Mouse (Mus musculus) CH12.LX (cell line): Measurements from ENCODE around the gene Cox8a. TPM values are rescaled to one million over a fixed set of nuclear protein-coding genes. Genes with fewer than 3 reads are reported as not detected.

Experiments used
- DNase-seq: peaks from one replicate; pipeline ENCODE4 v3.0.0-alpha.2; 2013; ENCODE audit errors: extremely low read depth
- H3K27ac ChIP-seq: 2 replicates; pipeline ENCODE4 v1.5.1; 2012; ENCODE audit warnings: low read depth, mild to moderate bottlenecking, control low read depth, moderate library complexity; ENCODE audit not compliant: insufficient read depth
- H3K27me3 ChIP-seq: replicated peaks from 2 replicates; pipeline ENCODE3; 2012; ENCODE audit warnings: inconsistent platforms
- H3K36me3 ChIP-seq, 2 experiments: replicated peaks in 1 of 2; 2 replicates each; pipeline versions ENCODE3 to v1.6.1; 2012; ENCODE audit warnings: inconsistent platforms in 1 of 2, low read length in 1 of 2, mild to moderate bottlenecking in 1 of 2, mixed read lengths in 1 of 2, moderate library complexity in 1 of 2; ENCODE audit not compliant: control insufficient read depth in 1 of 2, insufficient read depth in 1 of 2
- H3K4me1 ChIP-seq, 2 experiments: 2 replicates each; pipeline ENCODE4 v1.6.1; 2012; ENCODE audit warnings: inconsistent platforms in 1 of 2, moderate library complexity in 1 of 2; ENCODE audit not compliant: insufficient read depth in 2 of 2, control insufficient read depth in 1 of 2
- H3K4me2 ChIP-seq: 2 replicates; pipeline ENCODE4 v1.6.1; 2012; ENCODE audit warnings: low read depth, mild to moderate bottlenecking, control low read depth; ENCODE audit not compliant: poor library complexity, insufficient read depth, severe bottlenecking
- H3K4me3 ChIP-seq, 3 experiments: fragments of 150-350 bp in 1 of 3; sonication (generic) in 1 of 3; replicated peaks in 1 of 3; 2 replicates each; pipeline versions ENCODE3 to v1.5.1; 2011 to 2012; ENCODE audit warnings: low read depth in 2 of 3, low read length in 2 of 3, mild to moderate bottlenecking in 2 of 3, moderate library complexity in 2 of 3, control low read depth in 1 of 3, improper control_type of control experiment in 1 of 3, inconsistent platforms in 1 of 3, mixed read lengths in 1 of 3; ENCODE audit not compliant: poor library complexity in 1 of 3
- H3K79me2 ChIP-seq: replicated peaks from 2 replicates; pipeline ENCODE4 v1.6.1; 2012; ENCODE audit warnings: mild to moderate bottlenecking, moderate library complexity; ENCODE audit not compliant: control insufficient read depth, poor library complexity, insufficient read depth, severe bottlenecking; ENCODE audit errors: extremely low read depth
- H3K9ac ChIP-seq: 2 replicates; pipeline ENCODE4 v1.6.1; 2012; ENCODE audit warnings: low read depth, mild to moderate bottlenecking, control low read depth, moderate library complexity; ENCODE audit not compliant: insufficient read depth
- H3K9me3 ChIP-seq: replicated peaks from 2 replicates; pipeline ENCODE3; 2012; ENCODE audit warnings: low read length, inconsistent platforms, mixed read lengths
- CHD1 ChIP-seq: IDR thresholded peaks from 2 replicates; pipeline ENCODE4 v1.6.1; 2012; ENCODE audit warnings: low read depth, low read length, improper control_type of control experiment, inconsistent platforms
- CTCF ChIP-seq, 2 experiments: IDR thresholded peaks in 1 of 2; conservative IDR thresholded peaks in 1 of 2; 2 replicates each; pipeline ENCODE4 v1.5.1; 2011 to 2012; ENCODE audit warnings: low read depth in 2 of 2, low read length in 2 of 2, improper control_type of control experiment in 1 of 2, inconsistent platforms in 1 of 2, mild to moderate bottlenecking in 1 of 2, moderate library complexity in 1 of 2
- ELF1 ChIP-seq: IDR thresholded peaks from 2 replicates; pipeline ENCODE4 v1.6.1; 2014; ENCODE audit warnings: low read depth, mild to moderate bottlenecking, inconsistent platforms, low read length, improper control_type of control experiment
- EP300 ChIP-seq: IDR thresholded peaks from 2 replicates; pipeline ENCODE4 v1.6.1; 2011; ENCODE audit warnings: low read length, improper control_type of control experiment
- ETS1 ChIP-seq: conservative IDR thresholded peaks from 2 replicates; pipeline ENCODE4 v1.6.1; 2012; ENCODE audit warnings: low read depth, mild to moderate bottlenecking, inconsistent platforms, low read length, improper control_type of control experiment, moderate library complexity
- JUND ChIP-seq: conservative IDR thresholded peaks from 2 replicates; pipeline ENCODE4 v1.6.1; 2011; ENCODE audit warnings: low read depth, low read length, improper control_type of control experiment
- MAFK ChIP-seq: IDR thresholded peaks from 2 replicates; pipeline ENCODE4 v1.6.1; 2011; ENCODE audit warnings: low read length, improper control_type of control experiment; ENCODE audit not compliant: insufficient replicate concordance
- MAZ ChIP-seq: IDR thresholded peaks from 2 replicates; pipeline ENCODE4 v1.6.1; 2012; ENCODE audit warnings: low read depth, mild to moderate bottlenecking, inconsistent platforms, low read length, improper control_type of control experiment, moderate library complexity
- MEF2A ChIP-seq: IDR thresholded peaks from 2 replicates; pipeline ENCODE4 v1.6.1; 2014; ENCODE audit warnings: low read depth, mild to moderate bottlenecking, inconsistent platforms, low read length, improper control_type of control experiment, borderline replicate concordance
- MXI1 ChIP-seq: IDR thresholded peaks from 2 replicates; pipeline ENCODE4 v1.6.1; 2011; ENCODE audit warnings: mild to moderate bottlenecking, low read depth, low read length, improper control_type of control experiment
- MYC ChIP-seq: IDR thresholded peaks from 2 replicates; pipeline ENCODE4 v1.6.1; 2011; ENCODE audit warnings: low read depth, mild to moderate bottlenecking, improper control_type of control experiment, low read length
- NELFE ChIP-seq: IDR thresholded peaks from 2 replicates; pipeline ENCODE4 v1.6.1; 2011; ENCODE audit warnings: low read depth, low read length, improper control_type of control experiment
- NRF1 ChIP-seq: IDR thresholded peaks from 2 replicates; pipeline ENCODE4 v1.6.1; 2014; ENCODE audit warnings: low read depth, mild to moderate bottlenecking, inconsistent platforms, low read length, improper control_type of control experiment, moderate library complexity
- POLR2A ChIP-seq: IDR thresholded peaks from 2 replicates; pipeline ENCODE4 v1.6.1; 2011; ENCODE audit warnings: low read depth, mild to moderate bottlenecking, improper control_type of control experiment, low read length
- RCOR1 ChIP-seq: conservative IDR thresholded peaks from 2 replicates; pipeline ENCODE4 v1.6.1; 2012; ENCODE audit warnings: low read depth, mild to moderate bottlenecking, inconsistent platforms, low read length, improper control_type of control experiment
- SIN3A ChIP-seq: IDR thresholded peaks from 2 replicates; pipeline ENCODE4 v1.6.1; 2012; ENCODE audit warnings: low read length, improper control_type of control experiment, inconsistent platforms
- TBP ChIP-seq: conservative IDR thresholded peaks from 2 replicates; pipeline ENCODE4 v1.6.1; 2011; ENCODE audit warnings: low read depth, low read length, improper control_type of control experiment
- USF1 ChIP-seq: IDR thresholded peaks from 2 replicates; pipeline ENCODE4 v1.6.1; 2014; ENCODE audit warnings: low read depth, mild to moderate bottlenecking, inconsistent platforms, low read length, improper control_type of control experiment
- ZKSCAN1 ChIP-seq: IDR thresholded peaks from 2 replicates; pipeline ENCODE4 v1.6.1; 2012; ENCODE audit warnings: low read depth, inconsistent platforms, low read length, improper control_type of control experiment, borderline replicate concordance
- ZNF384 ChIP-seq: IDR thresholded peaks from 2 replicates; pipeline ENCODE4 v1.6.1; 2012; ENCODE audit warnings: low read depth, low read length, improper control_type of control experiment, inconsistent platforms
- dilution Hi-C: fragments of 300-500 bp; cut with MboI; formaldehyde crosslinking; loops from 2 replicates; pipeline ENCODE4 v1.14.3; 2020; ENCODE audit warnings: low sequenced_read_pairs; ENCODE audit not compliant: extremely low pct_unique_long_range_greater_than_20kb, extremely low pct_ligation_motif_present
- in situ Hi-C: fragments of 300-500 bp; cut with MboI; formaldehyde crosslinking; loops from 3 replicates; pipeline ENCODE4 v1.14.3; 2019; ENCODE audit warnings: low sequenced_read_pairs, low pct_ligation_motif_present, low pct_unique_long_range_greater_than_20kb, mixed read lengths
- polyA plus RNA-seq: library from polyadenylated mRNA; unstranded; fragments of >175 nt; gene quantifications from 2 replicates; pipeline ENCODE4 v1.2.1, GENCODE M21; 2012; ENCODE audit warnings: low read depth; ENCODE audit not compliant: insufficient read length
- total RNA-seq, 2 experiments: library from RNA; depleted of rRNA; stranded (reverse); fragments of 300-350 nt in 1 of 2; fragments of >200 nt in 1 of 2; gene quantifications; 2 replicates each; pipeline ENCODE4 v1.2.3; 2012 to 2014

Gene Cox8a
- total and polyA plus RNA-seq, 3 experiments = 326 to 896 (median 822) TPM

DNA sequence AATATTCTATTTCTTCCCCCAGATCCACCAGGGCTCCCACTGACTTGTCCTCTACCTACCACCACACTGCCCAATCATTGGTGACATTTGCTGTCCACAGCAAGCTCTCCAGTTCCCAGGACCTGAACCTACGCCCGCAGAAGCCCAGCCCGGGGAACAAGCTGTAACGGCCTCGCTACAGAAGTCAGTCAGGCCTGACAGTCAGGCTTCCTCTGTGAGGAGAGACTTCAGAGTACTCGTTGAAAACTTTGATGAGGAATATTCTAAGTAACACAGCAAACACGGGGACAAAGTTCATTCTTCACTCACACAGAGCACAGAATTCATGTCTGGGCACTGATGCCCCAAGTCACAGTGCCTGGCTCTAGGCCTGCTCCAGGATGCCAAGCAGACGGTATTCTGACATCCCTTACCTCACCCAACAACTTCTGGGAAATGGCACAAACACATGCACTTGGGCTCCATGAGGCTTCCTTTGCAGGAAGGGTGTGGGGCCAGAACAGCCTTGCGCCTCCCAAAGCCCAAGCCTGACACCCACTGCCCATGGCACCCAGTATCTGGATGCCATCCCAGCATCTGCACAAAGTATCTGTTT, 7.8 kb upstream of the Cox8a start:
- DNase-seq = no peak
- no peaks in the 10 kb centered on the region for H3K27me3 ChIP-seq
- dilution Hi-C loops = no loop called here
- H3K9me3 ChIP-seq = no peaks in the 10 kb centered on the region
- peaks cover 37 to 59% of the 10 kb centered on the region in 2 experiments for H3K36me3 ChIP-seq
- no peak overlapping the region for H3K9ac ChIP-seq
- H3K4me3 ChIP-seq = no peak overlapping the region
- no peak for TF ChIP-seq SIN3A
- TF ChIP-seq NELFE = no peak
- TF ChIP-seq ELF1 = no peak
- no peak for TF ChIP-seq USF1
- no peak for TF ChIP-seq ZNF384
- no peak for TF ChIP-seq ZKSCAN1
- TF ChIP-seq ETS1 = no peak
- no peak for TF ChIP-seq EP300
- no peak for TF ChIP-seq NRF1
- no peak for TF ChIP-seq MEF2A
- no peak for TF ChIP-seq MXI1
- TF ChIP-seq RCOR1 = no peak
- no peak for TF ChIP-seq MAFK
- H3K4me2 ChIP-seq = no peak overlapping the region
- in situ Hi-C loops = no loop called here
- peaks cover 0 to 28% of the 10 kb centered on the region in 2 experiments; a peak in 2 of 4 replicates for H3K4me1 ChIP-seq
- H3K79me2 ChIP-seq = no peaks in the 10 kb centered on the region
- H3K27ac ChIP-seq = no peak overlapping the region

DNA sequence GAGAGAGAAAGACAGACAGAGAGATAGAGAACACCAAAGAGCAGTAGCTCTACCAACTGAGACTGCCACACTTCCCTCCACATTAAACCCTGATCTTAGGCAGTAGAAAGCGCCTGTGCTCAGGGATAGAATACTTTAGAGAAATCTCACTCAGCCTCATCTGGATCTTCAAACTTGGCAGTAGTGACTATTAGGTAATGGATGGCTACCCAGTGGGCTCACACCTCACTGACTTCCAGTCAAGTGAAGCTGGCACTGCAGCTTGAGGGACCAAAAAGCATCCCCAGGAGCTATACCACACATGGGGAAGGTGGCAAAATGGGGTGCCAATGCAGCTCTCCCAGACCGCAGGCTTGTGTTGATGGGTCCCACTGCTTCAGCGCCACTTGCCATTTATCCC, 6.8 kb upstream of the Cox8a start:
- Histone ChIP-seq H3K36me3 (peaks cover 28 to 49% of the 10 kb centered on the region in 2 experiments), H3K9ac (no peak overlapping the region), H3K9me3 (no peaks in the 10 kb centered on the region), H3K4me1 (peaks cover 0 to 28% of the 10 kb centered on the region in 2 experiments; a peak in 2 of 4 replicates), H3K79me2 (no peaks in the 10 kb centered on the region), H3K27ac (no peak overlapping the region), H3K4me3 (no peak overlapping the region), H3K27me3 (no peaks in the 10 kb centered on the region), H3K4me2 (no peak overlapping the region)
- TF ChIP-seq CHD1 = no peak
- TF ChIP-seq TBP = no peak
- no peak for TF ChIP-seq RCOR1
- no peak for TF ChIP-seq MAFK
- TF ChIP-seq POLR2A = no peak
- TF ChIP-seq SIN3A = no peak
- no peak for TF ChIP-seq MXI1
- no peak for TF ChIP-seq NELFE
- no peak for TF ChIP-seq ZKSCAN1
- no peak for TF ChIP-seq CTCF (conservative IDR thresholded peaks at IDR 0.05 in 1 of 2, IDR thresholded peaks at IDR 0.05 in 1 of 2; ENCODE audit: low read depth in 2 of 2, low read length in 2 of 2)
- no peak for TF ChIP-seq JUND
- TF ChIP-seq MAZ = no peak
- no peak for TF ChIP-seq MYC
- no peak for DNase-seq
- in situ Hi-C loops (no loop called here), dilution Hi-C loops (no loop called here)
